In the genomic region with DNA sequence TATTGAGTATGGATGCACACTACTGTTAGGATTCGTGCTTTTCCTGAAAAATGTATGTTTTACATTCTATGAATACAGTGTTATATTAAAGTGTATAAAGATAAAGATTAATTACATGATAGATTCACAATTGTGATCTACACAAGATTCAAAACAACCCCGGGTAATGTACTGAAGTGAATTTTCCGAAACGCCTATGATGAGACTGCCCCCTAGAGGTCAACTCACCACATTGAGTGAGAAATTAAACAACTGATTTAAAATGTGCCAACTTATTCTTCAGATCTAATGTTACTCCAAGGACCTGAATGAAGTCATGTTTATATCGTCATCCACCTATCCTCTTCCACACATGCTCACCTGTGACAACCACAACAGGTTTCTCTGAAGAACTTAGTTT, we compare ENCODE assay signal across 8 mouse cellular contexts. TPM values are rescaled to one million over a fixed set of nuclear protein-coding genes. Genes with fewer than 3 reads are reported as not detected.
DNase-seq lines count a peak whose midpoint lies in the region; ATAC-seq and TF ChIP-seq lines count a peak whose summit lies in the region.

No protein-coding gene starts in this region.

- H3K27ac ChIP-seq in heart, embryonic 12.5 days (ENCODE audit: poor library complexity, severe bottlenecking): no peak overlapping the region
- H3K27ac ChIP-seq in cortical plate, adult 2 months (ENCODE audit: insufficient read depth, low read length): no peak overlapping the region
- H3K27ac ChIP-seq in lung, postnatal 0 days (ENCODE audit: low read length): no peak overlapping the region
- H3K27ac ChIP-seq in heart, embryonic 11.5 days (ENCODE audit: low read depth, low read length): no peak overlapping the region

- no peak overlapping the region for H3K4me3 ChIP-seq in heart, embryonic 12.5 days
- H3K4me3 ChIP-seq in cortical plate, adult 2 months (ENCODE audit: insufficient read depth, low read length): no peak overlapping the region
- H3K4me3 ChIP-seq in lung, postnatal 0 days (ENCODE audit: low read depth, low read length): no peak overlapping the region
- H3K4me3 ChIP-seq in heart, embryonic 11.5 days (ENCODE audit: low read depth, low read length): no peak overlapping the region

- H3K36me3 ChIP-seq in heart, embryonic 12.5 days: no peaks in the 10 kb centered on the region
- no peaks in the 10 kb centered on the region for H3K36me3 ChIP-seq in lung, postnatal 0 days (ENCODE audit: insufficient read depth, low read length)
- H3K36me3 ChIP-seq in heart, embryonic 11.5 days (ENCODE audit: control insufficient read depth, insufficient read depth, low read length): no peaks in the 10 kb centered on the region

- TF ChIP-seq CTCF in cortical plate, adult 2 months (IDR thresholded peaks at IDR 0.05; ENCODE audit: extremely low read depth, insufficient read depth, low read length): peak; percentile 24; the same call in 1 of the 2 replicates
- peak; percentile 74 for TF ChIP-seq CTCF in lung, postnatal 0 days (IDR thresholded peaks at IDR 0.05)

- no peaks in the 10 kb centered on the region for H3K27me3 ChIP-seq in heart, embryonic 12.5 days (replicated peaks)
- no peaks in the 10 kb centered on the region for H3K27me3 ChIP-seq in lung, postnatal 0 days (replicated peaks; ENCODE audit: insufficient read depth, low read length)
- H3K27me3 ChIP-seq in heart, embryonic 11.5 days (ENCODE audit: control insufficient read depth, insufficient read depth, low read length): no peaks in the 10 kb centered on the region

- no peak for TF ChIP-seq POLR2A in cortical plate, adult 2 months (IDR thresholded peaks at IDR 0.05; ENCODE audit: extremely low read depth, insufficient read depth, low read length)

- H3K9me3 ChIP-seq in heart, embryonic 12.5 days (replicated peaks): no peaks in the 10 kb centered on the region
- H3K9me3 ChIP-seq in lung, postnatal 0 days (ENCODE audit: low read length): no peaks in the 10 kb centered on the region
- no peaks in the 10 kb centered on the region for H3K9me3 ChIP-seq in heart, embryonic 11.5 days (replicated peaks; ENCODE audit: control insufficient read depth, low read length)

- no peak overlapping the region for H3K9ac ChIP-seq in heart, embryonic 12.5 days
- no peak overlapping the region for H3K9ac ChIP-seq in lung, postnatal 0 days (replicated peaks; ENCODE audit: low read depth)
- H3K9ac ChIP-seq in heart, embryonic 11.5 days (ENCODE audit: low read depth, low read length): no peak overlapping the region

- peak; percentile 24 to 52 for DNase-seq in heart, postnatal 10 days
- peak; percentile 5 for DNase-seq in ovary, postnatal 14 days (ENCODE audit: low spot score)
- no peak for DNase-seq in ovary, adult 18-20 months (ENCODE audit: low spot score)
- DNase-seq in lung, postnatal 0 days (ENCODE audit: low spot score): peak; percentile 58
- no peak for DNase-seq in thymus, adult 18-20 months

- WGBS in heart, embryonic 12.5 days: 23% methylated on average over 5 of the region's 5 CpGs
- 19% methylated on average over 5 of the region's 5 CpGs for WGBS in lung, postnatal 0 days
- 17% methylated on average over 5 of the region's 5 CpGs for WGBS in heart, embryonic 11.5 days (ENCODE audit: insufficient replicate concordance)

- ATAC-seq in heart, embryonic 12.5 days (ENCODE audit: insufficient number of reproducible peaks, low FRiP score): no peak
- no peak for ATAC-seq in lung, postnatal 0 days
- no peak for ATAC-seq in heart, embryonic 11.5 days (replicated peaks; ENCODE audit: insufficient number of reproducible peaks, low FRiP score, low TSS enrichment)

- peaks cover 7% of the 10 kb centered on the region; the same call in 1 of the 2 replicates for H3K4me1 ChIP-seq in heart, embryonic 12.5 days (replicated peaks)
- H3K4me1 ChIP-seq in cortical plate, adult 2 months (ENCODE audit: control insufficient read depth, insufficient read depth, low read length): peaks cover 4% of the 10 kb centered on the region; the same call in 1 of the 2 replicates
- no peaks in the 10 kb centered on the region; the same call in 1 of the 2 replicates for H3K4me1 ChIP-seq in lung, postnatal 0 days (ENCODE audit: insufficient read depth, low read depth, low read length)
- 0 out of 2 replicates have a peak, but pooled peaks cover 3% of the 10 kb centered on the region for H3K4me1 ChIP-seq in heart, embryonic 11.5 days (ENCODE audit: control insufficient read depth, insufficient read depth, low read length)

- intact Hi-C loops in heart, postnatal 10 days (cut with DNase I): loop anchor here (2.0 to 5.0 kb wide), 2 partner anchors 305 to 815 kb away; no protein-coding TSS in a partner anchor

- no peak for TF ChIP-seq EP300 in lung, postnatal 0 days (IDR thresholded peaks at IDR 0.05)

- H3K4me2 ChIP-seq in heart, embryonic 12.5 days: no peak overlapping the region
- no peak overlapping the region for H3K4me2 ChIP-seq in lung, postnatal 0 days (replicated peaks; ENCODE audit: low read depth, low read length)
- no peak overlapping the region for H3K4me2 ChIP-seq in heart, embryonic 11.5 days

RNA-seq across cellular contexts. Expression of gene Ptprq, which starts 27.7 kb away (rescaled TPM):
- total RNA-seq in heart, postnatal 10 days (2021): under 1 TPM in 1 of 2 experiments, not detected in 1; 0.10 TPM
- polyA plus RNA-seq in heart, embryonic 12.5 days (2016; fragmentation: Nextera tagmentation; extraction: Ambion mirVana): 0.11 TPM in 1 of 2 replicates, not detected in the other
- polyA plus RNA-seq in cortical plate, adult 2 months (2012; rRNA removed): 0.06 and 0.09 TPM in 2 replicates
- 0.07 TPM in 2 replicates for polyA plus RNA-seq in lung, postnatal 0 days (2015; fragmentation: Nextera tagmentation; extraction: Ambion mirVana)
- 0.07 and 0.14 TPM in 2 replicates for polyA plus RNA-seq in heart, embryonic 11.5 days (2014; fragmentation: Nextera tagmentation; extraction: Ambion mirVana)

Comparison
In these comparisons a context has a peak if more than half of its experiments do, and no peak if none do; other contexts are left out.
1. DNase-seq: peak in heart, postnatal 10 days (2 of 2), ovary, postnatal 14 days (single experiment) and lung, postnatal 0 days (single experiment); none in ovary, adult 18-20 months (single experiment) and thymus, adult 18-20 months (0 of 2).